ENCODE assay signal across 27 mouse cellular contexts in genomic region chr13:110356941-110357340, GRCm38 (mm10). TPM values are rescaled to one million over a fixed set of nuclear protein-coding genes. Genes with fewer than 3 reads are reported as not detected.
DNase-seq lines count a peak whose midpoint lies in the region; ATAC-seq and TF ChIP-seq lines count a peak whose summit lies in the region.
"Had no signal": no experiment of that assay in that cellular context is flagged by ENCODE, and none has a peak within 500 bp of the region (broad histone marks: within the 10 kb centered on the region; RNA-seq: fewer than 3 reads in every experiment).

Gene Gapt, minus strand, starts transcription at chr13:110357199.

- intact Hi-C loops in heart, postnatal 36 days (cut with DNase I): no loop called here

- H3K27ac ChIP-seq in liver, adult 2 months (replicated peaks; ENCODE audit: insufficient read depth, low read depth, low read length): no peak within 1 kb of the TSS
- no peak within 1 kb of the TSS for H3K27ac ChIP-seq in stomach, postnatal 0 days (replicated peaks)
- H3K27ac ChIP-seq: embryonic facial prominence, embryonic 12.5 days; heart, embryonic 13.5 days; hindbrain, postnatal 0 days; layer of hippocampus, adult 2 months; limb, embryonic 13.5 days; neural tube, embryonic 13.5 days had no signal

- H3K36me3 ChIP-seq in liver, adult 2 months (ENCODE audit: control insufficient read depth, insufficient read depth, low read length): no peaks in the 10 kb centered on the region
- H3K36me3 ChIP-seq in stomach, postnatal 0 days (ENCODE audit: control insufficient read depth, insufficient read depth, low read length): no peaks in the 10 kb centered on the region
- H3K36me3 ChIP-seq: embryonic facial prominence, embryonic 12.5 days; heart, embryonic 13.5 days; limb, embryonic 13.5 days; neural tube, embryonic 13.5 days had no signal

- H3K9ac ChIP-seq in liver, adult 2 months (ENCODE audit: low read depth, low read length): no peak within 1 kb of the TSS
- H3K9ac ChIP-seq in stomach, postnatal 0 days (ENCODE audit: low read length): no peak within 1 kb of the TSS
- H3K9ac ChIP-seq: embryonic facial prominence, embryonic 12.5 days; heart, embryonic 13.5 days; limb, embryonic 13.5 days; lung, embryonic 14.5 days; neural tube, embryonic 13.5 days had no signal

- H3K27me3 ChIP-seq in liver, adult 2 months (ENCODE audit: control insufficient read depth, insufficient read depth, low read length): no peaks in the 10 kb centered on the region
- no peaks in the 10 kb centered on the region for H3K27me3 ChIP-seq in stomach, postnatal 0 days (ENCODE audit: control insufficient read depth, insufficient read depth, low read length)
- H3K27me3 ChIP-seq: embryonic facial prominence, embryonic 12.5 days; heart, embryonic 13.5 days; limb, embryonic 13.5 days; neural tube, embryonic 13.5 days had no signal

- peak; percentile 10 for DNase-seq in liver, adult 2 months (ENCODE audit: extremely low read depth, low read depth, low spot score)
- DNase-seq in liver: no peak
- peak; percentile 27 to 55 for DNase-seq in spleen, postnatal 36 days (ENCODE audit: low spot score in 2 of 2)
- DNase-seq in spleen, adult 18-20 months: no peak
- no peak for DNase-seq in stomach, postnatal 0 days (ENCODE audit: low spot score)
- DNase-seq in urinary bladder, postnatal 36 days (ENCODE audit: low spot score in 2 of 2): no peak
- no peak for DNase-seq in heart, postnatal 36 days
- DNase-seq: adrenal gland, postnatal 36 days; cerebellum, adult 9-10 months; gastrocnemius, postnatal 10 days; kidney, adult 11 months; kidney, postnatal 14 days; layer of hippocampus, postnatal 36 days; lung, embryonic 14.5 days; thymus, postnatal 25 days had no signal

- no peaks in the 10 kb centered on the region for H3K79me2 ChIP-seq in liver, adult 2 months (ENCODE audit: control insufficient read depth, insufficient read depth, low read length)

- no peak for TF ChIP-seq POLR2A in liver, adult 2 months (IDR thresholded peaks at IDR 0.05; ENCODE audit: extremely low read depth, insufficient read depth, low read length)

- H3K4me2 ChIP-seq in stomach, postnatal 0 days (replicated peaks; ENCODE audit: low read depth): no peak within 1 kb of the TSS
- H3K4me2 ChIP-seq: embryonic facial prominence, embryonic 12.5 days; heart, embryonic 13.5 days; limb, embryonic 13.5 days; lung, embryonic 14.5 days; midbrain, embryonic 11.5 days; neural tube, embryonic 13.5 days had no signal

- TF ChIP-seq CTCF in liver, adult 2 months (IDR thresholded peaks at IDR 0.05; ENCODE audit: low read depth, low read length): no peak
- no peak for TF ChIP-seq CTCF in stomach, postnatal 0 days (IDR thresholded peaks at IDR 0.05; ENCODE audit: low read depth)

- ATAC-seq in megakaryocyte, adult 5-6 weeks (ENCODE audit: poor library complexity, severe bottlenecking): peak; percentile 88
- no peak for ATAC-seq in stomach, postnatal 0 days (ENCODE audit: low FRiP score, low TSS enrichment)
- ATAC-seq: forebrain, embryonic 14.5 days; hindbrain, postnatal 0 days had no signal

- WGBS in liver, adult 2 months: 75% methylated on average over 2 of the region's 2 CpGs
- 62% methylated on average over 2 of the region's 2 CpGs for WGBS in stomach, postnatal 0 days

- no peak within 1 kb of the TSS for H3K4me3 ChIP-seq in liver, adult 2 months (ENCODE audit: insufficient read depth, low read depth, low read length)
- H3K4me3 ChIP-seq in stomach, postnatal 0 days (ENCODE audit: low read depth, low read length): no peak within 1 kb of the TSS
- H3K4me3 ChIP-seq: embryonic facial prominence, embryonic 12.5 days; erythroblast, embryonic 14.5 days; heart, embryonic 13.5 days; layer of hippocampus, adult 2 months; limb, embryonic 13.5 days; neural tube, embryonic 13.5 days had no signal

- no peaks in the 10 kb centered on the region for H3K9me3 ChIP-seq in stomach, postnatal 0 days (ENCODE audit: control insufficient read depth, low read length)
- H3K9me3 ChIP-seq: embryonic facial prominence, embryonic 12.5 days; heart, embryonic 13.5 days; limb, embryonic 13.5 days; neural tube, embryonic 13.5 days had no signal

- TF ChIP-seq EP300 in stomach, postnatal 0 days (optimal IDR thresholded peaks at IDR 0.05): no peak

- no peaks in the 10 kb centered on the region for H3K4me1 ChIP-seq in liver, adult 2 months (ENCODE audit: control insufficient read depth, insufficient read depth, low read length)
- H3K4me1 ChIP-seq in stomach, postnatal 0 days (replicated peaks; ENCODE audit: control insufficient read depth, insufficient read depth): no peaks in the 10 kb centered on the region
- H3K4me1 ChIP-seq: embryonic facial prominence, embryonic 12.5 days; heart, embryonic 13.5 days; limb, embryonic 13.5 days; neural tube, embryonic 13.5 days had no signal

RNA-seq across cellular contexts. Expression of gene Gapt, which starts in this region (rescaled TPM):
- total RNA-seq in liver, adult 2 months (2014; rRNA removed): not detected in 2 replicates
- 0.04 and 0.11 TPM in 2 replicates for polyA plus RNA-seq in liver, adult 2 months (2012; rRNA removed)
- 285 and 298 TPM in 2 replicates for total RNA-seq in megakaryocyte, adult 5-6 weeks (2015)
- 47.4 and 48.4 TPM in 2 replicates for total RNA-seq in megakaryocyte, adult 5-6 weeks (2017)
- polyA plus RNA-seq in stomach, postnatal 0 days (2015; fragmentation: Nextera tagmentation; extraction: Ambion mirVana): 0.06 and 0.07 TPM in 2 replicates
- under 1 TPM in 1 of 2 experiments, not detected in 1; 0.24 TPM for total RNA-seq in heart, postnatal 36 days (2021)
- total RNA-seq: hindbrain, postnatal 0 days; layer of hippocampus, adult 2 months; layer of hippocampus, postnatal 36 days; left cerebral cortex, postnatal 14 days had no signal
- polyA plus RNA-seq: cortical plate, adult 2 months; erythroblast, embryonic 14.5 days; forebrain, embryonic 14.5 days; neural tube, embryonic 13.5 days had no signal

Comparison
In these comparisons a context has a peak if more than half of its experiments do, and no peak if none do; other contexts are left out.
1. RNA of gene Gapt (total RNA-seq): 47.4 to 298 TPM in megakaryocyte, adult 5-6 weeks; 0.24 TPM in heart, postnatal 36 days and not detected in liver, adult 2 months; every median in the first group is over 10 times any median in the second.
2. DNase-seq: peak in spleen, postnatal 36 days (2 of 2); none in liver (single experiment), spleen, adult 18-20 months (0 of 2), stomach, postnatal 0 days (single experiment), urinary bladder, postnatal 36 days (0 of 2) and heart, postnatal 36 days (0 of 2).
3. Peak in DNase-seq in liver, adult 2 months; RNA of the gene not detected or under 1 TPM.